Mouse (Mus musculus): ENCODE results near the gene Inppl1.

DNA sequence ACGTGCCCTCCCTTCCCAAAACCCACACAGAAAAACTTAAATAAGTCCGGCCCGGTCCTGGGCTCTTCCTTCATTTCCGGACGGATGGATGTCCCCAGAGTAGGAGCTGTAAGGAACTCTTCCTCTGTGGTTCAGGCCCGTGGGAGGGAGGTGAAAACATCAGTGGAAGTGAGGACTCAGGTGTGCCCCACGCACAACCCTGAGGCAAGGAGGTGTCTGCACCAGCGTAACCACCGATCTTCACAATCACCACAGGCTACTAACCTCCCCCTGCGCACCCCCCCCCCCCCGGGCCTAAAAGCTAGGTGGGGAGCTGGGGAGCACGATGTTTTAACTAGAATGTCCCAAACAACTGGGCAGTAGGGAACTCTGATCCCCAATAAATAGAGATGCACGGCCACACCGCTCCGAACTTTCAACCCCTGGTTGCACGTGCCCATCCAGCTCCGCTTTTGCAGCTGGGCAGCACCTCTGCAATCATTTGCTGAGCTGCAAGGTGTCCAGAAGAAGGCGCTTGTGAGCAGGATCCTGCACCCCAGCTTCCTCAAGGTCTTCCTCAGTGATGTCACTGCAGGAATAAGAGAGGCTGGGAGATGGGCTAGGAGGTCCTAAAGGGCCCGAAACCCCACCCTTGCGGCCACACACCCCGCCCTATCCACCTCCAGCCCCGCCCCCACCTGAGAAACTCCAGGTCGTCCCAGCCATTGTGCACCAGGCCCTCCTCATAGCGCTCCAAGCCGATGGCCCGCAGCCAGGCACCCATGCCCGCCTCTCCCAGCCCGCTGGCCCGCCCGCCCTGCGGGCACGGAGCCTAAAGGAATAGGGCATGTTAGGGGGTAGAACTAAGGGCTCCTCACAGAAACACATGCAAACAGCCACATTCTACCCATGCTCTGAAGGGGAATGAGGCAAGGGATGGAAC, 14.9 kb downstream of the Inppl1 start:
- no peak for TF ChIP-seq GATA1 (IDR thresholded peaks at IDR 0.05; ENCODE audit: low read length)
- no peak for TF ChIP-seq TAL1 (IDR thresholded peaks at IDR 0.05; ENCODE audit: low read length)
